Mouse (Mus musculus) C2C12 (cell line): ENCODE results near the gene Myo5c. TPM values are rescaled to one million over a fixed set of nuclear protein-coding genes. Genes with fewer than 3 reads are reported as not detected.

Experiments
- H3K27me3 ChIP-seq: one replicate; pipeline ENCODE4 v1.6.1; 2011; ENCODE audit not compliant: control insufficient read depth, insufficient read depth, insufficient read length
- H3K36me3 ChIP-seq: one replicate; pipeline ENCODE4 v1.6.1; 2011; ENCODE audit not compliant: control insufficient read depth, insufficient read depth
- H3K4me3 ChIP-seq: one replicate; pipeline ENCODE4 v1.5.1; 2011; ENCODE audit warnings: mild to moderate bottlenecking, control low read depth; ENCODE audit not compliant: poor library complexity, insufficient read depth, severe bottlenecking
- H3K79me2 ChIP-seq: one replicate; pipeline ENCODE4 v1.6.1; 2011; ENCODE audit not compliant: control insufficient read depth, insufficient read depth
- H3K79me3 ChIP-seq: one replicate; pipeline ENCODE4 v1.6.1; 2011; ENCODE audit warnings: low read depth, control low read depth
- H3ac ChIP-seq: one replicate; pipeline ENCODE3; 2011; ENCODE audit warnings: low read depth; ENCODE audit not compliant: control insufficient read depth, insufficient read length
- CEBPB ChIP-seq: IDR thresholded peaks from one replicate; pipeline ENCODE4 v1.6.1; 2011; ENCODE audit warnings: low read depth, mild to moderate bottlenecking, control low read depth, moderate library complexity
- CTCF ChIP-seq: IDR thresholded peaks from one replicate; pipeline ENCODE4 v1.5.1; 2011; ENCODE audit not compliant: control insufficient read depth, insufficient read depth, insufficient read length
- FOSL1 ChIP-seq: IDR thresholded peaks from one replicate; pipeline ENCODE4 v1.8.0; 2011; ENCODE audit warnings: mild to moderate bottlenecking, low read length; ENCODE audit not compliant: poor library complexity, insufficient read depth, severe bottlenecking
- MAX ChIP-seq: IDR thresholded peaks from one replicate; pipeline ENCODE4 v1.6.1; 2011; ENCODE audit warnings: mild to moderate bottlenecking, control low read depth
- MYOD1 ChIP-seq: IDR thresholded peaks from one replicate; pipeline ENCODE4 v1.6.1; 2011; ENCODE audit warnings: low read depth; ENCODE audit not compliant: control insufficient read depth, insufficient read length
- MYOG ChIP-seq: IDR thresholded peaks from one replicate; pipeline ENCODE4 v1.6.1; 2011; ENCODE audit not compliant: control insufficient read depth, insufficient read length; ENCODE audit errors: extremely low read depth
- USF1 ChIP-seq: IDR thresholded peaks from one replicate; pipeline ENCODE4 v1.6.1; 2011; ENCODE audit warnings: low read depth, mild to moderate bottlenecking, control low read depth, moderate library complexity
- polyA plus RNA-seq: library from polyadenylated mRNA; unstranded; fragments of >200 nt; fragmentation: generic; extraction: Trizol; gene quantifications from one replicate; pipeline ENCODE4 v1.2.1, GENCODE M21; 2012; ENCODE audit warnings: missing spikeins

The Myo5c gene
- polyA plus RNA-seq, 1 experiment: 0.01 TPM

DNA sequence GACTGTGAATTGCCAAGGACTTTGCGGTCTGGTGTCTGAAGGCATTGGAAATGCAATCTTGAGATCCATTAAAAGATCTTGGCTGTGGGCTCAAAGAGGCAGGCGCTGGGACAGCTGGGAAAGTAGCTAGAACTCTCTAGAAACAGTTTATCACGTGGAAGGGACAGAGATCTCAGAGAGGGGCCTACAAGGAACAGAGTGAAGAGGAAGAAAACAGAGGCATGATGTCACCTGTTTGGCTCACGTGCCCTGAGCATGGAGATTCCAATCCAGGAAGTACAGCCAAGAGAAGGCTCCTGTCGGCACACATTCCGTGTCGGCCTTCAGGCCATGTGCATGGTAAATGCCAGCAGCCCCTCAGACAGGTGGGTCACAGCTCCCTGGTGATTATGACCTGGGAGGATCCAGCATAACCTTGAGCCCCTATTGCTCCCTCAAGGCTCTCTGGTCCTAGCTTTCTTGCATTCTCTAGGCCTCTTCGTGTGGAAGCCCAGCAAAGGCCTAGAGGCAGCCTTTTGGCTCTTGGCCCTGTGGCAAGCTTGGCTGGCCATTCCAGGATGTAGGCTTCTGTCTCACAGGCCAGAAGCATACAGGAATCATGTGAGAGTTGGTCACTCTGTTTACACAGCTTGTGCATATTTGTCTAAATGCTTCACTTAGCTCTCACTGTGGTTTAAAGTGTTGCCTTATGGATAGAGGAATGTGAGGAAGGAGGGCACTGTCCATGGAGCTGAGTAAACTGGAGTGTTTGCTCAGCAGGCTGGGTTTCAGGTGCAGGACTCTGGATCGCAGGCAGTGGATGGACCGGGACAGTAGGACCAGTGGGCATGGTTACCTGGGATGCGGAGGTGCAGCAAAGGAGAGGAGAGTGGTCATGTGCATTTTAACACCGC is 4.8 kb downstream of the Myo5c start:
- Histone ChIP-seq H3K79me3 (no peaks in the 10 kb centered on the region), H3K27me3 (no peaks in the 10 kb centered on the region), H3K79me2 (no peaks in the 10 kb centered on the region), H3ac (peak overlapping the region; percentile 18), H3K4me3 (no peak overlapping the region), H3K36me3 (no peaks in the 10 kb centered on the region)
- peak; percentile 40 for TF ChIP-seq MAX
- TF ChIP-seq MYOD1: no peak
- no peak for TF ChIP-seq MYOG
- TF ChIP-seq USF1: peak; percentile 13

GRCm38 (mm10) chr9:75238179-75238578 is 6.4 kb downstream of the Myo5c start:
- Histone ChIP-seq H3K79me3 (no peaks in the 10 kb centered on the region), H3K27me3 (no peaks in the 10 kb centered on the region), H3K36me3 (no peaks in the 10 kb centered on the region), H3K4me3 (no peak overlapping the region), H3K79me2 (no peaks in the 10 kb centered on the region), H3ac (no peak overlapping the region)
- TF ChIP-seq MYOG (no peak), USF1 (no peak), FOSL1 (no peak), MYOD1 (no peak), CEBPB (no peak), CTCF (no peak), MAX (no peak)

DNA sequence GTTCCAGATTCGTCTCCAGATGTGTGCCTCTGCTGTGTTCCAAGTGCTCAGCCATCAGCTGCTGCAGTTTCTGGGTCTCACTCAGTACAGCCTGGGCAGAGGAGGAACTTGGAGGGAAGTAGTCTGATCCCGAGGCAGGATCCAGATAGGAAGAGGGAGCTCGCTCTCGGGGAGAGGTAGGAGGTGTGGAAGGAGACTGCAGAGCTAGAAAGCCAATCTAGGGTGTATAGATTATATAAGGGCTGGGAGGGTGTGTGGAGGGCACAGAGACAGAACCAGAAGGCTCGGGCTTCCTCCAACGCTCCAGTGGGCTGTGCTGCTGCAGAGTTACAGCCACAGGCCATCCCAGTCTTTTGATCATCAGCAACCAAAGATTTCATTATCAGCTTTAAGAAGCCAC is 11.2 kb downstream of the Myo5c start:
- no peak overlapping the region for H3ac ChIP-seq
- no peaks in the 10 kb centered on the region for H3K27me3 ChIP-seq
- H3K36me3 ChIP-seq: no peaks in the 10 kb centered on the region
- no peaks in the 10 kb centered on the region for H3K79me3 ChIP-seq
- no peaks in the 10 kb centered on the region for H3K79me2 ChIP-seq
- H3K4me3 ChIP-seq: no peak overlapping the region
- TF ChIP-seq MYOG: no peak

DNA sequence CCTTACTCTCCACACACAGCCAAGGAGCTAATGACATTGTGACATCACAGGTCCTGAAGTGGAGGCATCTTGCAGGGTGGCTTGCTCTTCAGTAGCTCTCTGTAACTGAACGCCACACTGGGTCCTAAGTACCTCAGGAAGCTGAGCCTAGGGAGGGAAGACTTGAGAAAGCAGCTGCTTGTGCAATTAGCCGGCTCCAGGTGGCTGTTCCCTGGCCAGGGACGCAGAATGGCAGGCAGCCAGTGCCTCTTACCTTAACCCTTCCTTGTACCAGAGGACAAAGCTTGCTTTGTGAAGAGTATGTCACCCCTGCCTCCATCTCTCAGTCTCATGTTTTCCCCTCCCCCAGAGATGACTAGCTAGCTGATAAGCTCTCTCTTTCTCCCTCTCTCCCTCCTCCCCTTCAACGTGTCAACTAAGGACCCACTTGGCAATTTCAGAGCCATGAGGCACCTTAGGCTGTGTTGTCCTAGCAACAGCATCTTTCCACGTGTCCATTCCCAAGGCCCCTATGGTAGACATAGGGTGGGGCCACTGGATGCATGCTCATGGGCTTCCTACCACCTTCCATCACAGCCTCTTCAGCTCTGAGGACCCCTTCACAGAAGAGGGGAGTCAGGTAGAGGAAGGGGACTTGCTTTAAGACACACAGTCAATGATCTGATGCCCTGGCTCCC is 12.0 kb downstream of the Myo5c start:
- H3ac ChIP-seq: no peak overlapping the region
- H3K27me3 ChIP-seq: no peaks in the 10 kb centered on the region
- H3K79me3 ChIP-seq: no peaks in the 10 kb centered on the region
- H3K4me3 ChIP-seq: no peak overlapping the region
- no peaks in the 10 kb centered on the region for H3K36me3 ChIP-seq
- TF ChIP-seq USF1: no peak
- no peaks in the 10 kb centered on the region for H3K79me2 ChIP-seq

DNA sequence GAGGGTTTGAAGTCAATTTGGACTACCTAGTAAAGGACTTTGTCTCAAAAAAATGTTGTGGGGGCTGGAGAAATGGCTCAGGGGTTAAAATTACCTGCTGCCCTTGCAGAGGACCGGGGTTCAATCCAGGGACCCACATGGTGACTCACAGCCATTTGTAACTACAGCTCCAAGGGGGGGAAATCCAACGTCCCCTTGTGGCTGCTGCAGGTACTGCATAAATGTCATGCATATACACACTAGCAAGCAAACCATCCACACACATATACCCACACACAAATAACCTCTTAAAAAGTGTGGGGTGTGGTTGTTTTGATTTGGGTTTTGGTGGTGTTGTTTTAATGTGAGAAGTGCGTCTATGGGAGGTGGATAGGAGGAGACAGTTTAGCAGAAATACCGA is 12.7 kb downstream of the Myo5c start:
- Histone ChIP-seq H3K4me3 (no peak overlapping the region), H3ac (no peak overlapping the region), H3K79me2 (no peaks in the 10 kb centered on the region), H3K36me3 (no peaks in the 10 kb centered on the region), H3K27me3 (no peaks in the 10 kb centered on the region), H3K79me3 (no peaks in the 10 kb centered on the region)
- no peak for TF ChIP-seq MAX

DNA sequence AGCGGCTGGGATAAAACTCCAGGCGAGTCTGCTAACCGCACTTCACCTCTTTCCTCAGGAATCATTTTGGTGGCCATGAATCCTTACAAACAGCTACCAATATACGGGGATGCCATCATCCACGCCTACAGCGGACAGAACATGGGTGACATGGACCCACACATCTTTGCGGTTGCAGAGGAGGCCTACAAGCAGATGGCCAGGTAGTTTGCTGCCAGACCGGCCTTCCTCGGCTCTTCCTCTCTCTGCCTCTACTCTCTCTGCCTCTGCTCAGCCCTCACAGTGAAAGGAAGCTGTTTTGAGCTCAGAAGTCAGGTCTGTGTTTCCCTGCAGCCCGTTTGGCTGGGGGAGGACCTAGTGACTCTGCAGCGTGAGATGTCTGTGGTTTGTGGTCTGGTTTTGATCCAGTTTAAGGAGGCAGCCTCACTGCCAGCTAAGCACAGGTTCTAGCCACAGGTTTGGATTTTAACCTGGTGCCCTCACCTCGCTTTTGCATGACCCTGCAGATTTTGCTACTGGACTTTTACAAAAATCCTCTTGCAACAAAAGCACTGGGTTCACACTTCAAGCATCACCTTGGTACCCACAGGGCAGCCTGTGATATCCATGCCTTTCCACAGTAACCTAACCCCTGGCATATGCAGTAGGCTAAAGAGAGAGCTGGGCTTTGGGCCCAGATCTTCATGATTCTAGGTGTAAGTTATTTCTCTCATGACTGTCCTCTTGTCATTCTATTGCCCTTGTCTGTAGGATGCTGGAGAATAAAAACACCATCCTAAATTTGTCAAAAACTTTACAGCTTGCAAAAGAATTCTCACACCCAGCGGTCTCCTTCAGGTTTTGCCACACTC is 14.5 kb downstream of the Myo5c start:
- Histone ChIP-seq H3K79me2 (no peaks in the 10 kb centered on the region), H3K79me3 (no peaks in the 10 kb centered on the region), H3K27me3 (no peaks in the 10 kb centered on the region), H3K4me3 (no peak overlapping the region), H3K36me3 (no peaks in the 10 kb centered on the region), H3ac (no peak overlapping the region)
- TF ChIP-seq CEBPB: no peak
- no peak for TF ChIP-seq MAX
- no peak for TF ChIP-seq FOSL1
- no peak for TF ChIP-seq CTCF
- TF ChIP-seq USF1: no peak
- TF ChIP-seq MYOD1: no peak
- TF ChIP-seq MYOG: no peak
